11 mouse cellular contexts compared by ENCODE assay signal in the genomic region with DNA sequence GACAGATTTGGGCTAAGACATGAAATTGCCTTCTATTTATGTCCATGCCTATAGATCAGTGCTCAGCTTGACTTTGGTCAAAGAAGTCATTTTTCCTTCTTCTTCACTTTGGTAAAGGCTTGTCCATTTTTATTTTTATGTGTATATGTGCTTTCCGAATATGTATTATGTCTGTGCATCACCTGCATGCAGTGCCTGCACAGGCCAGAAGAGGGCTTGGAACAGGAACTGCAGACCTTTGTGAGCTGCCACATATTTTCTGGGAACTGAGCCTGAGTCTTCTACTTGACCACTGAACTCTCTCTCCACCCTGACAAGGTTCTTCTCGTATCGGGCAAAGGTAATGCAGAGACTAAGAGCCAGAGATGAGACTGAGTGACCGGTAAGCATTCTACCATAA.
DNase-seq lines count a peak whose midpoint lies in the region; ATAC-seq and TF ChIP-seq lines count a peak whose summit lies in the region.
"Had no signal": no experiment of that assay in that cellular context is flagged by ENCODE, and none has a peak within 500 bp of the region (broad histone marks: within the 10 kb centered on the region; RNA-seq: fewer than 3 reads in every experiment).

No protein-coding gene starts in this region.

- no peak overlapping the region for H3K4me3 ChIP-seq in layer of hippocampus, adult 2 months
- H3K4me3 ChIP-seq in CH12.LX (replicated peaks in 1 of 3; ENCODE audit: low read depth in 2 of 3, low read length in 2 of 3, poor library complexity in 1 of 3), result no peak overlapping the region
- H3K4me3 ChIP-seq: myocyte had no signal

- no peaks in the 10 kb centered on the region for H3K27me3 ChIP-seq in CH12.LX (replicated peaks)

- TF ChIP-seq POLR2A in CH12.LX (IDR thresholded peaks at IDR 0.05; ENCODE audit: low read depth, low read length), result no peak

- dilution Hi-C loops in CH12.LX (cut with MboI; ENCODE audit: extremely low pct_ligation_motif_present, extremely low pct_unique_long_range_greater_than_20kb, low sequenced_read_pairs), result no loop called here

- H3K27ac ChIP-seq in layer of hippocampus, adult 2 months, result no peak overlapping the region
- no peak overlapping the region for H3K27ac ChIP-seq in CH12.LX (ENCODE audit: insufficient read depth, low read depth)

- H3K4me2 ChIP-seq in CH12.LX (ENCODE audit: insufficient read depth, low read depth, poor library complexity, severe bottlenecking), result no peak overlapping the region

- TF ChIP-seq EP300 in CH12.LX (IDR thresholded peaks at IDR 0.05; ENCODE audit: low read length), result no peak

- no peak for DNase-seq in layer of hippocampus, adult 2 months (ENCODE audit: low spot score in 2 of 2)
- no peak for DNase-seq in layer of hippocampus, adult 11-12 months (ENCODE audit: low spot score)
- DNase-seq in A20 (ENCODE audit: low read depth, low spot score), result peak; percentile 21
- peak; percentile 7 for DNase-seq in CH12.LX (ENCODE audit: extremely low read depth)
- peak; percentile 17 for DNase-seq in induced T-regulatory cell, adult 2 months (ENCODE audit: low read depth)
- no peak for DNase-seq in adrenal gland, adult 18-20 months (ENCODE audit: low spot score in 2 of 2)
- DNase-seq: embryo, embryonic 11 days; heart, postnatal 4 days; lung, postnatal 4 days had no signal

- peak; percentile 66 for TF ChIP-seq CTCF in layer of hippocampus, adult 2 months (conservative IDR thresholded peaks at IDR 0.05)
- TF ChIP-seq CTCF in CH12.LX (conservative IDR thresholded peaks at IDR 0.05 in 1 of 2, IDR thresholded peaks at IDR 0.05 in 1 of 2; ENCODE audit: low read depth in 2 of 2, low read length in 2 of 2), result peak; percentile 26 to 56; a peak in 3 of 4 replicates

- no peak overlapping the region for H3K9ac ChIP-seq in CH12.LX (ENCODE audit: insufficient read depth, low read depth)

- no peak for ATAC-seq in granulocyte monocyte progenitor cell, adult 5-6 weeks (replicated peaks; ENCODE audit: poor library complexity, severe bottlenecking)

- peaks cover 0 to 40% of the 10 kb centered on the region in 2 experiments for H3K36me3 ChIP-seq in CH12.LX (replicated peaks in 1 of 2; ENCODE audit: control insufficient read depth in 1 of 2, insufficient read depth in 1 of 2, low read length in 1 of 2)

- H3K4me1 ChIP-seq in CH12.LX (ENCODE audit: control insufficient read depth in 1 of 2, insufficient read depth in 2 of 2), result peaks cover 0 to 13% of the 10 kb centered on the region in 2 experiments; a peak in 2 of 4 replicates

- peak; percentile 35 for TF ChIP-seq RAD21 in CH12.LX (IDR thresholded peaks at IDR 0.05; ENCODE audit: low read depth, low read length)

- in situ Hi-C loops in CH12.LX (cut with MboI; ENCODE audit: low pct_ligation_motif_present, low pct_unique_long_range_greater_than_20kb, low sequenced_read_pairs), result no loop called here

- no peaks in the 10 kb centered on the region for H3K9me3 ChIP-seq in CH12.LX (replicated peaks; ENCODE audit: low read length)

- no peaks in the 10 kb centered on the region for H3K79me2 ChIP-seq in CH12.LX (replicated peaks; ENCODE audit: control insufficient read depth, extremely low read depth, insufficient read depth, poor library complexity, severe bottlenecking)

TF ChIP-seq in CH12.LX, 34 proteins besides CTCF, POLR2A, EP300 and RAD21:
- TF ChIP-seq SMC3 (IDR thresholded peaks at IDR 0.05; ENCODE audit: low read depth, low read length) (peak; percentile 63), MAX (IDR thresholded peaks at IDR 0.05; ENCODE audit: low read length) (no peak)
TF ChIP-seq in CH12.LX: peak in this region for 1.

Comparison
In these comparisons a context has a peak if more than half of its experiments do, and no peak if none do; other contexts are left out.
1. DNase-seq: peak in A20 (single experiment), CH12.LX (single experiment) and induced T-regulatory cell, adult 2 months (single experiment); none in layer of hippocampus, adult 2 months (0 of 2), layer of hippocampus, adult 11-12 months (single experiment) and adrenal gland, adult 18-20 months (0 of 2).